Mouse (Mus musculus) layer of hippocampus, adult 6 months (tissue): ENCODE data around the gene Dbndd2. TPM values are rescaled to one million over a fixed set of nuclear protein-coding genes. Genes with fewer than 3 reads are reported as not detected.

Source experiments
- long read RNA-seq, 2 experiments: library from polyadenylated mRNA; unstranded; transcript quantifications; one replicate each; pipeline ENCODE4 v2.0.0; 2019 to 2020
- polyA plus RNA-seq: library from polyadenylated mRNA; unstranded; fragments of <200 nt; fragmentation: Nextera tagmentation; gene quantifications from 2 replicates; pipeline ENCODE4 v1.2.3, GENCODE M21; 2021

The Dbndd2 gene
- 184 and 200 TPM in 2 replicates for polyA plus RNA-seq
- long read RNA-seq, experiment 1, transcript Dbndd2-203 (4 exons, 3,597 nt): minor isoform, 14 of 260 reads
- long read RNA-seq, experiment 1, transcript Dbndd2-201 (3 exons, 1,338 nt): minor isoform, 77 of 260 reads
- long read RNA-seq, experiment 1, transcript Dbndd2-202 (4 exons, 1,658 nt): major isoform, 144 of 260 reads
- long read RNA-seq, experiment 1, partial matches to known transcripts: 0 of 260 reads
- long read RNA-seq, experiment 1, other reads (novel, unspliced or antisense): 20 of 260 reads
- long read RNA-seq, experiment 2, transcript Dbndd2-203 (4 exons, 3,597 nt): minor isoform, 20 of 373 reads
- long read RNA-seq, experiment 2, transcript Dbndd2-202 (4 exons, 1,658 nt): major isoform, 221 of 373 reads
- long read RNA-seq, experiment 2, transcript Dbndd2-201 (3 exons, 1,338 nt): minor isoform, 121 of 373 reads
- long read RNA-seq, experiment 2, partial matches to known transcripts: 0 of 373 reads
- long read RNA-seq, experiment 2, other reads (novel, unspliced or antisense): 11 of 373 reads

GRCm38 (mm10) chr2:164485681-164486257 is at the start of gene Dbndd2:
Gene Dbndd2, plus strand, starts transcription at chr2:164486106.

GRCm38 (mm10) chr2:164443460-164444000 is 42.4 kb upstream of the Dbndd2 start, which contains the start of gene Sdc4:
Gene Sdc4, minus strand, starts transcription at chr2:164443887.

GRCm38 (mm10) chr2:164456864-164457300 is 29.0 kb upstream of the Dbndd2 start, which contains the start of gene Sys1:
Gene Sys1, plus strand, starts transcription at chr2:164456964.

GRCm38 (mm10) chr2:164460745-164461551 is 25.0 kb upstream of the Dbndd2 start, which contains the start of gene Gm20458:
Gene Gm20458, plus strand, starts transcription at chr2:164460967.

GRCm38 (mm10) chr2:164473624-164474023 is 12.3 kb upstream of the Dbndd2 start, which contains the start of gene Trp53tg5:
Gene Trp53tg5, minus strand, starts transcription at chr2:164473724.

GRCm38 (mm10) chr2:164496847-164497690 is 11.2 kb downstream of the Dbndd2 start, which contains the start of gene Pigt:
Gene Pigt, plus strand, starts transcription at chr2:164497520.

Other genes with a start within 250 kb of the Dbndd2 start
- not detected in 2 replicates for gene Svs2, start 247.6 kb upstream of the Dbndd2 start, polyA plus RNA-seq
- gene Svs3b, start 229.5 kb upstream of the Dbndd2 start, polyA plus RNA-seq: not detected in 2 replicates
- gene Svs4, start 207.6 kb upstream of the Dbndd2 start, polyA plus RNA-seq: not detected in 2 replicates
- gene Svs3a, start 196.8 kb upstream of the Dbndd2 start, polyA plus RNA-seq: not detected in 2 replicates
- not detected in 2 replicates for gene Svs6, start 169.4 kb upstream of the Dbndd2 start, polyA plus RNA-seq
- not detected in 2 replicates for gene Svs5, start 153.4 kb upstream of the Dbndd2 start, polyA plus RNA-seq
- 0.24 and 0.45 TPM in 2 replicates for gene Slpi, start 97.0 kb upstream of the Dbndd2 start, polyA plus RNA-seq
- gene Rbpjl, start 83.0 kb upstream of the Dbndd2 start, polyA plus RNA-seq: 0.21 TPM in 2 replicates
- 2.3 and 2.6 TPM in 2 replicates for gene Matn4, start 80.9 kb upstream of the Dbndd2 start, polyA plus RNA-seq
- gene Sdc4, start 42.2 kb upstream of the Dbndd2 start, polyA plus RNA-seq: 189 and 290 TPM in 2 replicates
- gene Sys1, start 29.1 kb upstream of the Dbndd2 start, polyA plus RNA-seq: 122 and 133 TPM in 2 replicates
- gene Gm20458, start 25.1 kb upstream of the Dbndd2 start, polyA plus RNA-seq: 8.3 and 10.1 TPM in 2 replicates
- gene Trp53tg5, start 12.4 kb upstream of the Dbndd2 start, polyA plus RNA-seq: not detected in 2 replicates
- gene Pigt, start 11.4 kb downstream of the Dbndd2 start, polyA plus RNA-seq: 48.8 and 68.4 TPM in 2 replicates
- 0.52 and 8.3 TPM in 2 replicates for gene Wfdc2, start 76.3 kb downstream of the Dbndd2 start, polyA plus RNA-seq
- gene Spint3, start 87.4 kb downstream of the Dbndd2 start, polyA plus RNA-seq: not detected in 2 replicates
- gene Wfdc6a, start 99.3 kb downstream of the Dbndd2 start, polyA plus RNA-seq: not detected in 2 replicates
- not detected in 2 replicates for gene Eppin, start 107.5 kb downstream of the Dbndd2 start, polyA plus RNA-seq
- gene Wfdc6b, start 127.4 kb downstream of the Dbndd2 start, polyA plus RNA-seq: not detected in 2 replicates
- gene Wfdc8, start 127.5 kb downstream of the Dbndd2 start, polyA plus RNA-seq: not detected in 2 replicates
- gene Wfdc16, start 152.7 kb downstream of the Dbndd2 start, polyA plus RNA-seq: not detected in 2 replicates
- gene Wfdc10, start 169.9 kb downstream of the Dbndd2 start, polyA plus RNA-seq: not detected in 2 replicates
- not detected in 2 replicates for gene Wfdc9, start 170.5 kb downstream of the Dbndd2 start, polyA plus RNA-seq
- gene Wfdc11, start 188.0 kb downstream of the Dbndd2 start, polyA plus RNA-seq: not detected in 2 replicates
- not detected in 2 replicates for gene Wfdc13, start 199.0 kb downstream of the Dbndd2 start, polyA plus RNA-seq
- not detected in 2 replicates for gene Spint4, start 212.4 kb downstream of the Dbndd2 start, polyA plus RNA-seq
- gene Spint5, start 229.2 kb downstream of the Dbndd2 start, polyA plus RNA-seq: not detected in 2 replicates